Mouse (Mus musculus) hindbrain, embryonic 12.5 days (tissue): Measurements from ENCODE around the gene Anks4b. TPM values are rescaled to one million over a fixed set of nuclear protein-coding genes. Genes with fewer than 3 reads are reported as not detected.

ENCODE experiments used
- ATAC-seq: fragments of 200-750 bp; cut with Nextera tagmentation; 2 replicates; pipeline ENCODE4 v1.8.0; 2017; ENCODE audit warnings: moderate TSS enrichment; ENCODE audit not compliant: low FRiP score
- H3K27ac ChIP-seq: fragments of 300-500 bp; sonication (generic); 2 replicates; pipeline ENCODE4 v1.5.1; 2016; ENCODE audit warnings: mild to moderate bottlenecking
- H3K27me3 ChIP-seq: fragments of 300-500 bp; sonication (generic); 2 replicates; pipeline ENCODE4 v1.6.1; 2016; ENCODE audit warnings: mild to moderate bottlenecking
- H3K36me3 ChIP-seq: fragments of 300-500 bp; sonication (generic); 2 replicates; pipeline ENCODE4 v1.6.1; 2016; ENCODE audit warnings: mild to moderate bottlenecking
- H3K4me1 ChIP-seq: fragments of 300-500 bp; sonication (generic); 2 replicates; pipeline ENCODE4 v1.6.1; 2016
- H3K4me2 ChIP-seq: fragments of 300-500 bp; sonication (generic); replicated peaks from 2 replicates; pipeline ENCODE4 v1.6.1; 2016; ENCODE audit warnings: mild to moderate bottlenecking
- H3K4me3 ChIP-seq: fragments of 300-500 bp; sonication (generic); 2 replicates; pipeline ENCODE4 v1.5.1; 2016; ENCODE audit warnings: mild to moderate bottlenecking
- H3K9ac ChIP-seq: fragments of 300-500 bp; sonication (generic); 2 replicates; pipeline ENCODE4 v1.6.1; 2016; ENCODE audit warnings: mild to moderate bottlenecking, moderate library complexity
- H3K9me3 ChIP-seq: fragments of 300-500 bp; sonication (generic); replicated peaks from 2 replicates; pipeline ENCODE4 v1.6.1; 2016; ENCODE audit warnings: mild to moderate bottlenecking
- WGBS: fragments of 180-500 bp; shearing (Covaris S2); methylation state at CpG from one replicate; pipeline ENCODE4 v1.1.7; 2016; 5-methylcytosine and 5-hydroxymethylcytosine counted together
- polyA plus RNA-seq: library from polyadenylated mRNA; unstranded; fragments of >200 nt; fragmentation: Nextera tagmentation; extraction: Ambion mirVana; gene quantifications from 2 replicates; pipeline ENCODE4 v1.2.1, GENCODE M21; 2016

The Anks4b gene
- polyA plus RNA-seq, 1 experiment from 2014 or later = not detected

GRCm38 (mm10) chr7:120163581-120164251, 9.9 kb upstream of the Anks4b start:
- no peak for ATAC-seq
- Histone ChIP-seq H3K4me2 (no peak overlapping the region), H3K27ac (no peak overlapping the region), H3K9ac (no peak overlapping the region), H3K27me3 (no peaks in the 10 kb centered on the region), H3K4me3 (no peak overlapping the region), H3K9me3 (no peaks in the 10 kb centered on the region), H3K4me1 (no peaks in the 10 kb centered on the region), H3K36me3 (no peaks in the 10 kb centered on the region)
- 86% methylated on average over 11 of the region's 11 CpGs for WGBS

GRCm38 (mm10) chr7:120172188-120172700, 1.4 kb upstream of the Anks4b start:
- WGBS = 90% methylated on average over 1 of the region's 1 CpGs

GRCm38 (mm10) chr7:120174723-120175504, 1.3 kb downstream of the Anks4b start:
- Histone ChIP-seq H3K27ac (no peak overlapping the region), H3K4me2 (no peak overlapping the region), H3K9me3 (no peaks in the 10 kb centered on the region), H3K9ac (no peak overlapping the region), H3K27me3 (no peaks in the 10 kb centered on the region), H3K4me3 (no peak overlapping the region), H3K4me1 (no peaks in the 10 kb centered on the region), H3K36me3 (no peaks in the 10 kb centered on the region)
- WGBS = 88% methylated on average over 11 of the region's 11 CpGs
- no peak for ATAC-seq

More at GRCm38 (mm10) chr7:120172188-120172700, 1.4 kb upstream of the Anks4b start:
- Histone ChIP-seq H3K4me2 (no peak overlapping the region), H3K4me3 (no peak overlapping the region), H3K27ac (no peak overlapping the region), H3K4me1 (no peaks in the 10 kb centered on the region), H3K9me3 (no peaks in the 10 kb centered on the region), H3K27me3 (no peaks in the 10 kb centered on the region), H3K9ac (no peak overlapping the region), H3K36me3 (no peaks in the 10 kb centered on the region)
- ATAC-seq = no peak

GRCm38 (mm10) chr7:120177611-120178010, 4.0 kb downstream of the Anks4b start:
- H3K27me3 ChIP-seq = no peaks in the 10 kb centered on the region
- H3K4me3 ChIP-seq = no peak overlapping the region
- H3K4me2 ChIP-seq = no peak overlapping the region
- H3K36me3 ChIP-seq = no peaks in the 10 kb centered on the region
- H3K9me3 ChIP-seq = no peaks in the 10 kb centered on the region
- no peak for ATAC-seq
- 89% methylated on average over 3 of the region's 3 CpGs for WGBS
- H3K9ac ChIP-seq = no peak overlapping the region
- H3K27ac ChIP-seq = no peak overlapping the region
- no peaks in the 10 kb centered on the region for H3K4me1 ChIP-seq

DNA sequence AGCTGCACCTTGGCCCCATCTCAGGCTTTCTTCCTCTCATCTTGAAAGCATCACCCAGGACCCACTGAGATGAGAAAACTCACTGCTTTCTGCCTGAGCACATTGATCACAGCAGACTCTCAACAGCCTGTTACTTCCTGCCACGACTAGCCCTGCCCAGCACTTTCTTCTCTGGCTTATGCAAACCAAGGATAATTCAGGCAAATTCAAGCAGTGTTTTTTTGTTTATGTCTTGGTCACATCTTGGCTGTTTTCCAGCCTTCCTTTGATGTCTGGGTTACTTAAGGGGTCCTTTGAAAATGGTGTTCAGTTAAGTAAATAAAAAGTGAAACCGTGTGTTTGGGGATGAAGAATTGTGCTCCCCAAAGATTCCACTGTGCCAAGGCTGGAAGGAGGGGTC, 5.3 kb downstream of the Anks4b start:
- Histone ChIP-seq H3K27me3 (no peaks in the 10 kb centered on the region), H3K4me3 (no peak overlapping the region), H3K36me3 (no peaks in the 10 kb centered on the region), H3K9me3 (no peaks in the 10 kb centered on the region), H3K9ac (no peak overlapping the region), H3K4me2 (no peak overlapping the region), H3K27ac (no peak overlapping the region), H3K4me1 (no peaks in the 10 kb centered on the region)
- 43% methylated on average over 2 of the region's 2 CpGs for WGBS
- ATAC-seq = no peak

DNA sequence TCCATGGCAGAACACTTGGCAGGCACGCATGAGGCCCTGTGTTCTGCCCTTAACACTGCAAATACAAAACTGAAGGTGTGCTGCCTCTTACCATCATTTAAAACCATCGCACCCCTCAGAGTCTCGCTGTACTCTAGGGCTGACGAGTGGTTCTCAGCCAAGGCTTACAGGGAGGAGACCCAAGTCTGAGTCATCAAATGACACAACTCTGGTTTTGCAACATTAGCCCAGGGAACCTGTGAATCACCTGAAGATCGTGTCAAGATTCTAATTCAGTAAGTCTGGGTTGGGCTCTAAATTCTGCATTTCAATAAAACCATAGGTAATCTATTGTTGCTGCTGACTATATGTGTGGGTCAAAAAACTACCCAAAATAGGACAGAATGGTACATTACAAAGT, 6.9 kb downstream of the Anks4b start:
- Histone ChIP-seq H3K27ac (no peak overlapping the region), H3K36me3 (no peaks in the 10 kb centered on the region), H3K9me3 (no peaks in the 10 kb centered on the region), H3K27me3 (no peaks in the 10 kb centered on the region), H3K4me3 (no peak overlapping the region), H3K9ac (no peak overlapping the region), H3K4me2 (no peak overlapping the region), H3K4me1 (no peaks in the 10 kb centered on the region)
- ATAC-seq = no peak
- 89% methylated on average over 5 of the region's 5 CpGs for WGBS

GRCm38 (mm10) chr7:120181401-120182230, 8.0 kb downstream of the Anks4b start:
- no peak for ATAC-seq
- H3K27ac ChIP-seq = no peak overlapping the region
- no peaks in the 10 kb centered on the region for H3K9me3 ChIP-seq
- no peak overlapping the region for H3K4me2 ChIP-seq
- no peaks in the 10 kb centered on the region for H3K36me3 ChIP-seq
- H3K4me1 ChIP-seq = no peaks in the 10 kb centered on the region
- H3K9ac ChIP-seq = no peak overlapping the region
- H3K4me3 ChIP-seq = no peak overlapping the region
- WGBS = 94% methylated on average over 4 of the region's 4 CpGs
- H3K27me3 ChIP-seq = no peaks in the 10 kb centered on the region

- Histone ChIP-seq H3K4me3 (no peak overlapping the region), H3K9ac (no peak overlapping the region), H3K4me1 (no peaks in the 10 kb centered on the region), H3K9me3 (no peaks in the 10 kb centered on the region), H3K36me3 (no peaks in the 10 kb centered on the region), H3K4me2 (no peak overlapping the region), H3K27ac (no peak overlapping the region), H3K27me3 (no peaks in the 10 kb centered on the region)
- ATAC-seq = no peak
Measured at GRCm38 (mm10) chr7:120182891-120183290, 9.2 kb downstream of the Anks4b start.

DNA sequence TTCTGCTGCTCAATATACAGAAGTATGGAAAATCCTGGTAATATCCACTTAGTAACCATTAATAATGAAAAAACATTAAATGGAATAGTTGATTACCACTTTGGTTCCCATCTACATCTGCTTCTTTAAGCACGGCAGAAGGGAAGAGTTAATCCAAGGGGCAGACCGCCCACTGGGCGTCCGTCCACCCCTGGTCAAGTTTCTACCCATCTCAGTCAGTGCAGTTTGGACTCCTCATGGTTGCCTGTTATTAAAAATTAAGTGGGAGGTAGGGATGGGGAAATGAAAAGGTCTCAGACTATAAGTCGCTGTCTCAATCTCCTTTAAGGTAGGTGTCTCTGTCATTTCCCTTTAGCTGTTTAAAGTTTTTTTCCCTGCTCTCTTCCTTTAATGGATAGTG, 15.3 kb downstream of the Anks4b start:
- Histone ChIP-seq H3K4me3 (no peak overlapping the region), H3K9me3 (no peaks in the 10 kb centered on the region), H3K36me3 (no peaks in the 10 kb centered on the region), H3K27ac (no peak overlapping the region), H3K4me2 (no peak overlapping the region), H3K9ac (no peak overlapping the region), H3K27me3 (no peaks in the 10 kb centered on the region), H3K4me1 (peaks cover 3% of the 10 kb centered on the region; the same call in 1 of the 2 replicates)
- WGBS = 86% methylated on average over 5 of the region's 5 CpGs
- no peak for ATAC-seq

DNA sequence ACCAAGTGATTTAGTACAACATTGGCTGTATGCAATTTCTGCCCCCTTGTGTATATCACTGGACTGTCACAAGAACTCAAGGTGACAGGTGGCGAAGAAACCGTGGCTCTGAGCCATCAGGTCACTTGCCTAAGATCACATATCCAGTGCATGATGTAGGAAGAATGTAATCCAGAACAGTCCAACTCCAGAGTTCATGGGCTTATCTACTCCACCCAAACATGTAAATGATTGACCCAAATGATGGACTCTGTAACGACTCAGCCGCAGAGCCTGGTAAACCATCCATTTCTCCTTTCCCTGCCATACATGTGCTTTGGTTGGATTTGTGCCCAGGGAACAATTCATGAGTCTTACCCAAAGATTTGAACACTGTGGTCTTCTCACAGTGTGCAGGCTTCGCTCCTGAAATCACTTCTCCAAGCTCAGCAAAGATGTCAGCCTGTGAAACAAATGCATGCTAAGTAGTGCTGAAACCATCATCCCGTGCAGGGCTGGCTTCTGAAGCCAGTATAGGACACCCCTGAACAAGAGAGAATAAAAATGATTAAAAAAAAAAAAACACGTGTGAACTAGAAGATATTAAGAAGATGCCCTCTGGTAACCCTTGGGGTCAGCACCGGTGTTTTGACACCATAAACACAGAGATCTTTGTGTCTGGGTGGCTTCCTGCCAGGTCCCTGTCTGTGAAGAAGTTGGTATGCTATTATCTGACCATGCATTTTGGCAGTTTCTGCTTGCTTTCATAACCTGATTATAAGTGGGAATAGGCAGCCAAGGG, 15.9 kb downstream of the Anks4b start:
- no peak overlapping the region for H3K9ac ChIP-seq
- no peaks in the 10 kb centered on the region for H3K9me3 ChIP-seq
- H3K27me3 ChIP-seq = no peaks in the 10 kb centered on the region
- H3K27ac ChIP-seq = no peak overlapping the region
- ATAC-seq = no peak
- H3K36me3 ChIP-seq = no peaks in the 10 kb centered on the region
- peaks cover 3% of the 10 kb centered on the region; the same call in 1 of the 2 replicates for H3K4me1 ChIP-seq
- WGBS = 78% methylated on average over 8 of the region's 8 CpGs
- no peak overlapping the region for H3K4me3 ChIP-seq
- no peak overlapping the region for H3K4me2 ChIP-seq

DNA sequence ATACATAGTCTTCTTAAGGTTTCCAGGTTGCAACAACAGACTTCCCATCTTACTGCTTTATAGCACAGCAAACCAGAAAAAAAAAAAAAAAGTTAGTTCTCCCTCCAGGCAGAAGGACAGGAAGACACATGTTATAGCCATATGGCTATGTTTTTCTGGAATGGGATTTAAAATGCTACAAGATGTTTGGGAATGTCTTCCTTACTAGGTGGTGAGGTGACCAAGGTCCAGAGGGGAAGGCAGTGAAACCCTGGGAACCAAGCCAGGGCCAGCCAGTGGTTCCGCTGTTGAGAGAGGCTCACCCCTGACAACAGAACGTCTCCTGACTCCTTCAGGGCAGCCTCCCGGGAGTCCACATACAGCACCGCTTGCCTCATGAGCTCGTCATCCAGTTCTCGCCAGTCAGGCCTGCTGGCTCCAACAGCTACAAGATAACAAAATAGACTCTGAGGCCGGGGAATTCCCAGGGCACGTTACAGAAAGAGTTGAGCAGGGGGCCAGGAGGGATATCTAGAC, 16.6 kb downstream of the Anks4b start:
- no peaks in the 10 kb centered on the region for H3K27me3 ChIP-seq
- WGBS = 65% methylated on average over 8 of the region's 8 CpGs
- H3K9me3 ChIP-seq = no peaks in the 10 kb centered on the region
- peaks cover 4% of the 10 kb centered on the region; the same call in 1 of the 2 replicates for H3K4me1 ChIP-seq
- H3K4me3 ChIP-seq = no peak overlapping the region
- H3K27ac ChIP-seq = no peak overlapping the region
- no peak for ATAC-seq
- no peak overlapping the region for H3K4me2 ChIP-seq
- H3K36me3 ChIP-seq = no peaks in the 10 kb centered on the region
- H3K9ac ChIP-seq = no peak overlapping the region
